Mouse (Mus musculus) left cerebral cortex, adult 11 months (tissue): ENCODE measurements around the gene Cdc16.
"Not testable (repeated sequence)": the region's sequence is repeated elsewhere in the genome, so short reads cannot be mapped to it uniquely, and the experiment has no call there.

Experiments
- DNase-seq: peaks from one replicate; pipeline ENCODE4 v3.0.0; 2022; ENCODE audit warnings: low spot score

Gene Cdc16

GRCm38 (mm10) chr8:13756982-13757804 is at the start of gene Cdc16:
Gene Cdc16, plus strand, starts transcription at chr8:13757676.
- peak; percentile 79 for DNase-seq

DNA sequence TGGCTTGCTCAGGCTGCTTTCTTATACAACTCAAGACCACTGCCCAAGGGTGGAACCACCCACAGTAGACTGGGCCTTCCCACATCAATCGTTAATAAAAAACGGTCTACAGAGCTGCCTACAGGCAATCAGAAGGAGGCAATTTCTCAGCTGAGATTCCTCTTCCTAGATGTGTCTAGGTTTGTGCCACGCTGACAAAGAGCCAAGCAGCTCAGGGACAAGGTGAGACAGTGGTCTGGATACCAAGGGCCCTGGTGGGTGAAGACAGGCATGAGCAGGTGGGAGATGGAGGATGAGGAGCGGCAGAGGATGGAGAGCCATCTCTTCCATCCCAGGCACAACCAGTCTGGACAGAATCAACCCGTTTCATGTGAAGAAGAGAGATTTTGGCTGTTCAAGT is 49.0 kb upstream of the Cdc16 start:
- no peak for DNase-seq

DNA sequence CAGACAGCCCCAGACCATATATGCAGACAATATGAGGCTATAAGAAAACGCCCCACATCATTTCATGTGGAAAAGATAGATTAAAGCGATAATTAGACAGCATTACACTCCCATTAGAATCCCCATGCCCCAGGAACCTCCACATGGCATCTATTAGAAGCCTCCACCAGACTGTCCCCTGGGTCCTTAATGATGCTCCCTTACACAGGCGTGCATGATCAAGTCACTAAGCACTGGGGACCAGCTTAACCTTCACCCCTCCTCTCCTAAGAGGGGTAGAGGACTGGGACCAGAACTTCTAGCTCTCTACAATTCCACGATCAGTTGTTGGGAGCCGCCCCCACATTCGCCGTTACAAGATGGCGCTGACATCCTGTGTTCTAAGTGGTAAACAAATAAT is 38.5 kb upstream of the Cdc16 start:
- DNase-seq = no peak

DNA sequence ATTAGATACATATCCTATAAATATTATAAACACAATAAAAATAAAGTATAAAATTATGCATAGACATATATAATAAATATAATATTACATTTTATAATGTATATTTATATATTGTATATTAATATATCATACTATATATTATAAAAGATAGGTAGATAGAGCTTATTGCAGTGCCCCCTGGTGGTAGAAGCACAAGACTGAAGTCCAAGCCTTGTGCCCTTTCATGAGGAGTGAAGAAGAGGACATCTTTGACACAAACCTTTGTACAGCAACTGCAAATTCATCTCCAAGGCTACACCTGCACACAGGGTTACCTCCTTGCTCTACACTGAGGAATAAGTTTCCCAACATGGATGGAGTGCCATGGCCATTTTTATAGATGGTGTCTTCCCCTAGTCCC is 31.8 kb upstream of the Cdc16 start:
- DNase-seq = peak; percentile 17

GRCm38 (mm10) chr8:13727469-13728094 is 29.9 kb upstream of the Cdc16 start:
- DNase-seq = no peak

DNA sequence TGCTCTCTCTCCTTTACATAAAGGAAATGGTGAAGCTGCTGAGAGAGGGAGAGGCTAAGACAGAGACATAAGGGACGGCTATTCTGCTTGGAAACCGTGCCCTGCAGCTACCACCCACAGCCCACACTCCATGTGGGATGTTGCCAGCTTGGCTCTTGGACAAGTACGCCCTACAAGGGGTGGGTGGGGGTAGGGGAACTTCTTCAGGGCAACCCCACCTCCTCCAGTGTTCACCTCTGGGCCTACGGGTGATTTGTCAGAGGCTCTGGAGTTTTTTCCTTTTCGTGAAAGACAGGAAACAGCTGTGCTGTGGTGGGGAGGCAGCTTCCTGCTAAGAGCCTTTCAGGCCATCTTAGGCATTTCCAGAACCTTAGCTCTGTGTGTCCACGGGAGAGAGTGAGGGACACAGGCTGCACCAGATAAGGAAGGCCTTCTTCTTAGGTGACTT is 17.1 kb upstream of the Cdc16 start:
- no peak for DNase-seq

DNA sequence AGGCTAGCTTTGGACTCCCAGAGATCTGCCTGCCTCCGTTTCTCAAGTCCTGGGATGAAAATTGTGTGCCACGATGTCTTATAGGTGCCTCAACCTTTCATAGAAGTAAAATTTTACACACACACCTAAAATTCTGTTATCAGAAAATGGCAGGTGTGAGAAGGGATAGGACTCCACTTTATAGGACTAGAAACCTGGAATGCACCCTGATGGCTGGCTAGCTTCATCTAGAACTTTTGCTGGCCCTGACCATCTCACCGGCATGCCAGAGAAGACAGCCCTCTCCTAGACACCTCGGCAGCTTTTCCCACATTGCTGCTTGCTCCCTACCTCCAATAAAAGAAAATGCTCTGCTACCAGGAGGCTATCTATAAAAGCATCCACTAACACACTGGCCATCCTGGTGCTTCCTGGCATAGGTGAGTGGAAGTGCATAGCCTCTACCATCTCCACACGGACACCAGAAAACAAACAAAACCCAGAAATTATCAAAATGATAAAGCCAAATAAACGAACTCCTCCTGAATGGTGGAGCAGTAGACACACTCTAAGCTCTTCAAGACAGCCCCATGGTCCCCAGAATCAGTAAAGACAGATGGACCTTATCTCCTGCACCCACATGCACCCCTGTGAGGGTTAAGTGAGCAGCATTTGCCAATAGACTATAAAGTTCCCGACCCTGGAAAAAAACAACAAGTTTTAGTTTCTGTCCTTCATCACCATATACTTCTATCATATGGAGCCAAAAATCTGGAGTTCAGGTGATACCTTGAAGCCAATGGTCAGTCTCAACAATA is 16.5 kb upstream of the Cdc16 start:
- DNase-seq = no peak

- DNase-seq = not testable (repeated sequence)
Observed at GRCm38 (mm10) chr8:13746212-13746611, 11.3 kb upstream of the Cdc16 start.

DNA sequence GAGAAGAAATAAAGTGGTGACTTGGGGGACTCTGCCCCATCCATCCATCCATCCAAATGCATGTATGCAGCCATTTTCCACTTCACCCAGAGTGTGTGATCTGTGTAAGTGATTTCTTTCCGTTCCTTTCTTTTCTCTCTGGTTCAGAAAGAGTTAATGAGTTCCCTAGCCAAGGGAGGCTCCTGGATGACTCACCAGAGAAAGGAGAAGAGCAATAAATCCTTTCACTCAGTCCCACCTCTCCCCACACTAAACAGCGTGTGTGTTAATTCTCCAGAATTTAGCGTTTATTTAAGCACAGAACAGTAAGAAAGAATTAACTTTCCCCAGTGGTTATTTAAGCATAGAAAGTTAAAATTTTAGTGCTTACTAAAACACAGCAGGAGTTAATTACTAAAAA is 9.8 kb upstream of the Cdc16 start:
- DNase-seq = no peak

DNA sequence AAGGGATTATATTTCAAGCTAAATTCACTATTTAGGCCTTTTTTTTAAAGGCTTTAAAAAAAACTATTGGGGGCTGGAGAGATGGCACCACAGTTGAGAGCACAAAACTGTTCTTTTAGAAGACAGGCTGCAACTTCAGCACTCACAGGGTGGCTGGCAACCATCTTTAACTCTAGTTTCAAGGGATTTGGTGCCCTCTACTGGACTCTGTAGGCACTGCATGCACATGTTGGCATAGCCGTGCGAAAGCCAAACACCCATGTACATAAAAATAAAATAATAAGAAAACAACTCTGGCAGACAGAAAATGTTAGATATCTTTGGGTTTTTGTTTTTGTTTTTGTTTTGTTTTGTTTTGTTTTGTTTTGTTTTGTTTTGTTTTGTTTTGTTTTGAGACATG is 3.8 kb upstream of the Cdc16 start:
- peak; percentile 26 for DNase-seq

DNA sequence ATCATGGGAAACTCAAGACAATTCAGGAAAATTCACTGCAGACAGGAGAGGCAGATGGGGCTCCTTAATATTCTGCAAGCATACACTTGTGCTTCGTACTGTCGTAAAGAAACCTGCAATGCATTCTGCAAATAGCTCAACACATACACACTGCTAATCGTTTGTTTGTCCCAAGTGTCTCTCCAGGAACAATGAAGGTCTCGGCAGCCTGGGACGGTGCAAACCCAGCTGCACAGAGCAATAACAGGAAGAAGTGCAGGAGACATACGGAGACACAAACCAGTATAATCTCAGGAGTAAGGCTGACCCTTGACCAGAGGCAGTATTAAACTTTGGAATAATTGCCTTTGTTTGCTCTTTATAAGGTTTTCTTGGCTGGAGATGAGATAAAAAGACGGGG is 996 bp upstream of the Cdc16 start:
- no peak for DNase-seq

DNA sequence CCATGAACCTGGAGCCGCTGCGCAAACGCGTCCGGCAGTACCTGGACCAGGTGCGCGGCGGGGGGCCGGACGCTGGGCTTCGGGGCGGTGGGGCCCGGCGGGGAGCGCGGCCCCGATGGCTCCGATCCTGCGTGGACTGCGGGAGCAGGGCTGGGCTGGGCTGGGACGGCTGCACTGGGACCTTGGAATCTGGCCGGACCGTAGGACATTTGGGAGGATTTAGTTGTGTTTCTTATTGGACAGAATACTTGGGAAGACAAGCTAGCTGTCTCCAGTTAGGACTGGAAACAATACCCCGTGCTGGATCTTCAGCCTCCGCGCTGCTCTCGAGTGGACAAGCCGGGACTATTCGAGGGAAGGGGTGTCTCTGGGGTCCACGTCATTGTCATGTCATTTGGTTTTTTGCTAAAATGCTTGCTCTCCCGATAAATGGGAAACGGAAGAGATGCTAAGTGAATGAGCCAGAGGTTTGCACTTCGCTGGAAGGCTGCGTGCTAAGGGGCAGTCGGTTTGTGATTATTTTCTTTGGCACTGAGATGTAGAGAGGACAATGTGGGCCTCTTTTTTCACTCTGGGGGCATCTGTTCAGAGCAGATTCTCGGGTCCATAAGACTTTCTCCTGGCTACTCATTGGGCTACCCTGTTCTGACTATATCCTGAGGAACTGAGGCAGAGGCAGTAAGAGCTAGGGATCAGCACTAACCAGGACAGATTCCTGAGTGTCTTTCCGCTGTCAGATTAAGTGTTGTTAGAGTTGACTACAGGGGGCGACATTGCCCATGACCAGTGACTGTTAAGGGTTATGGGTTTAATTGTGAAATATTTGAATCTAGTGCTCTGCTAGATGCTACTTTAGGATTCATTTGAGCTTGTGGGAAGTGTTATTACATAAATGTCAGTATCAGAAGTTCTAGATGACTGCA is 590 bp downstream of the Cdc16 start:
- DNase-seq = peak; percentile 30

DNA sequence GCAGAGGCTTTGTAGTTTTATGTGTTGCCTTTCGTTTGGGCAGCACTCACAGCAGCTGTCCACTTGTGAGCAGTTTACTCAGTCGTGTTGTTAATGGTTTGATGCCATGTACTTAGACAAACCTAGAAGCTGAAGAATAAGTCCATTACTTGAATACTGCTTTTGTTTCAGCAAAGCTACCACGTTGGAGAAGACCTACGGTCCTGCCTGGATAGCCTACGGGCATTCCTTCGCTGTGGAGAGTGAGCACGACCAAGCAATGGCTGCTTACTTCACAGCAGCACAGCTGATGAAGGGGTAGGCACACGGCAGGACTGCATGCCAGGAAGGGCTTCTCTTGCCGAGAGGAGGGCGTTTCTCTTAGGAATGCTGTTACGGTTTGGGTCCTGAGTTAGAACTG is 11.7 kb downstream of the Cdc16 start:
- no peak for DNase-seq

- DNase-seq = no peak
Observed at GRCm38 (mm10) chr8:13780536-13780935, 23.1 kb downstream of the Cdc16 start.

DNA sequence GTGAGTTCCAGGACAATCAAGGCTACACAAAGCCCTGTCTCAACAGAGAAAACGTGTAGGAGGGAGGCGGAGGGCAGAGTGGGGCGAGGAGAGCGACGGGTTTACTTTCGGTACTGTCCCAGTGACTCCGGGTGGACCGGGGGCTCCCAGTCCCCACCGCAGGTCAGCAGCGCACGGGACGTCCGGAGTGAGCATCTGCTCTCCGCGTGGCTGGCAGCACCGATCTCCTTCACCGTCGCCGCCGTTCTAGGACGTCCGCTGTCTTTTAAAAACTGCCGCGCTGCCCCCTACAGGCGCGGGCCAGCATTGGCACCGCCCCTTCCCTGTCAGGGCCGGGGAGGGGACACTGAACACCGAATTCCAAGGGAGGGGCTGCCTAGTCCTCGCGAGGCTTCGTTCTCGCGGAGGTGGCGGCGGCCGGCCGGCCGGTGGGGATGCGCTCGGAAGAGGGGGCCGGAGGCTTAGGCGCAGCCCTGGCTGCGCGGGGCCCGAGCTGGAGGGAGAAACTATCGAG is 27.8 kb downstream of the Cdc16 start, which contains the start of gene Upf3a:
Gene Upf3a, plus strand, starts transcription at position 366 of the 514 bp plus-strand sequence.
- peak; percentile 85 for DNase-seq

GRCm38 (mm10) chr8:13785764-13786299 is 28.4 kb downstream of the Cdc16 start:
- peak; percentile 89 for DNase-seq

GRCm38 (mm10) chr8:13789606-13790005 is 32.1 kb downstream of the Cdc16 start:
- no peak for DNase-seq

- no peak for DNase-seq
Observed at GRCm38 (mm10) chr8:13793097-13793745, 35.7 kb downstream of the Cdc16 start.

- DNase-seq = no peak
Observed at GRCm38 (mm10) chr8:13793746-13794101, 36.2 kb downstream of the Cdc16 start.

- DNase-seq = no peak
Observed at GRCm38 (mm10) chr8:13797676-13798075, 40.2 kb downstream of the Cdc16 start.

DNA sequence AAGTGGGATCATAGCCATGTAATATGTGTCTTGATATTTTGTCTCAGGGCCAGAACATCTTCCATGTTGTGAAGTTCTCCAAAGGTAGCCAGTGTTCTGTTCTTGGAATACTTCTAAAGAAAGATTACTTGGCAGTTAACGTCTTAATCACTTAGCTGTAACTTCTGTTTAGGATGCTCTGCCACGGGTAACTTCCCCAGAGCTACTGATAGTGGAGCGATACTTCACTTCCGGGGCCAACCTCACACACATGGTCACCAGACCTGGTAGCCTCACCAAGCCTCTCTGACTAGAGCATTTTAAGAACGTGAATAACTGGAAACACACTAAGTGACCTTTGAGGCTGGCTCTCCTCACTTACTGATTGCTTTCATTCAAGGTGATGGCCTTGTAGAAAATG is 42.1 kb downstream of the Cdc16 start:
- no peak for DNase-seq
